ENCODE assay signal across 27 mouse cellular contexts in genomic region chr17:88279656-88280055, GRCm38 (mm10).
"Had no signal": no experiment of that assay in that cellular context is flagged by ENCODE, and none has a peak within 500 bp of the region (broad histone marks: within the 10 kb centered on the region; RNA-seq: fewer than 3 reads in every experiment).

No protein-coding gene starts in this region.

- DNase-seq: gastrocnemius, adult 2 months; gastrocnemius, postnatal 10 days; gastrocnemius, postnatal 25 days; heart, adult 11 months; heart, adult 2 months; heart, postnatal 14 days; heart, postnatal 36 days; kidney, adult 11 months; kidney, adult 2 months; kidney, adult 9 months; kidney, postnatal 14 days; kidney, postnatal 36 days; layer of hippocampus, adult 9-11 months; layer of hippocampus, postnatal 36 days; left cerebral cortex, postnatal 4 days had no signal

- H3K9me3 ChIP-seq: heart, embryonic 15.5 days; hindbrain, embryonic 15.5 days; kidney, embryonic 15.5 days; limb, embryonic 13.5 days; limb, embryonic 15.5 days; liver, embryonic 12.5 days had no signal

- H3K4me1 ChIP-seq: heart, embryonic 13.5 days; heart, embryonic 15.5 days; liver, embryonic 12.5 days had no signal

- H3K27ac ChIP-seq: gastrocnemius, adult 2 months; heart, adult 2 months; heart, embryonic 13.5 days; heart, embryonic 15.5 days; hindbrain, embryonic 13.5 days; hindbrain, embryonic 15.5 days; hindbrain, postnatal 0 days; kidney, embryonic 15.5 days; kidney, postnatal 0 days; limb, embryonic 13.5 days; limb, embryonic 15.5 days; liver, embryonic 12.5 days; liver, embryonic 14.5 days had no signal

- H3K27me3 ChIP-seq: heart, embryonic 13.5 days; heart, embryonic 15.5 days; hindbrain, embryonic 13.5 days; hindbrain, embryonic 15.5 days; kidney, embryonic 15.5 days; limb, embryonic 13.5 days; limb, embryonic 15.5 days; liver, embryonic 12.5 days had no signal

- ATAC-seq: hindbrain, postnatal 0 days; intestine, embryonic 16.5 days; liver, embryonic 12.5 days had no signal

- H3K36me3 ChIP-seq: heart, embryonic 13.5 days; heart, embryonic 15.5 days; hindbrain, embryonic 13.5 days; hindbrain, embryonic 15.5 days; kidney, embryonic 15.5 days; limb, embryonic 13.5 days; limb, embryonic 15.5 days; liver, embryonic 12.5 days had no signal

- H3K4me3 ChIP-seq: gastrocnemius, adult 2 months; heart, adult 2 months; heart, embryonic 13.5 days; heart, embryonic 15.5 days; hindbrain, embryonic 13.5 days; hindbrain, embryonic 15.5 days; kidney, embryonic 15.5 days; limb, embryonic 13.5 days; limb, embryonic 15.5 days; liver, embryonic 12.5 days had no signal
